Mouse (Mus musculus) midbrain, postnatal 0 days (tissue): ENCODE data around the gene Tcf19. TPM values are rescaled to one million over a fixed set of nuclear protein-coding genes. Genes with fewer than 3 reads are reported as not detected.
"Not testable (repeated sequence)": the region's sequence is repeated elsewhere in the genome, so short reads cannot be mapped to it uniquely, and the experiment has no call there.

Experiments
- ATAC-seq: fragments of 200-750 bp; cut with Nextera tagmentation; 2 replicates; pipeline ENCODE4 v1.8.0; 2017; ENCODE audit warnings: moderate number of reproducible peaks, mild to moderate bottlenecking, moderate TSS enrichment, moderate library complexity; ENCODE audit not compliant: low FRiP score
- DNase-seq: peaks from one replicate; pipeline ENCODE4 v3.0.0-alpha.2; 2015; ENCODE audit warnings: low spot score
- H3K27ac ChIP-seq: fragments of 300-500 bp; sonication (generic); 2 replicates; pipeline ENCODE4 v1.5.1; 2014; ENCODE audit warnings: low read depth, mild to moderate bottlenecking, low read length, mixed read lengths
- H3K27me3 ChIP-seq: fragments of 300-500 bp; sonication (generic); 2 replicates; pipeline ENCODE4 v1.6.1; 2014; ENCODE audit warnings: low read length, control low read depth, mixed read lengths; ENCODE audit not compliant: insufficient read depth
- H3K36me3 ChIP-seq: fragments of 300-500 bp; sonication (generic); 2 replicates; pipeline ENCODE4 v1.6.1; 2014; ENCODE audit warnings: low read length, control low read depth, mixed read lengths; ENCODE audit not compliant: insufficient read depth
- H3K4me1 ChIP-seq: fragments of 300-500 bp; sonication (generic); 2 replicates; pipeline ENCODE4 v1.6.1; 2014; ENCODE audit warnings: mild to moderate bottlenecking, control low read depth, antibody characterized with exemption, low read length, mixed read lengths; ENCODE audit not compliant: insufficient read depth
- H3K4me2 ChIP-seq: fragments of 300-500 bp; sonication (generic); 2 replicates; pipeline ENCODE4 v1.6.1; 2014; ENCODE audit warnings: low read depth, mild to moderate bottlenecking, low read length, mixed read lengths; ENCODE audit not compliant: poor library complexity, severe bottlenecking
- H3K4me3 ChIP-seq: fragments of 300-500 bp; sonication (generic); 2 replicates; pipeline ENCODE4 v1.5.1; 2014; ENCODE audit warnings: low read depth, mild to moderate bottlenecking, low read length, moderate library complexity
- H3K9ac ChIP-seq: fragments of 300-500 bp; sonication (generic); replicated peaks from 2 replicates; pipeline ENCODE4 v1.6.1; 2014; ENCODE audit warnings: mild to moderate bottlenecking, low read length, moderate library complexity, mixed read lengths; ENCODE audit not compliant: poor library complexity, severe bottlenecking
- H3K9me3 ChIP-seq: fragments of 300-500 bp; sonication (generic); 2 replicates; pipeline ENCODE4 v1.6.1; 2016; ENCODE audit warnings: low read length, control low read depth
- CTCF ChIP-seq: IDR thresholded peaks from 2 replicates; pipeline ENCODE4 v1.5.1; 2016; ENCODE audit warnings: antibody characterized with exemption, mild to moderate bottlenecking
- WGBS: fragments of 180-500 bp; shearing (Covaris S2); extraction: QIAGEN DNeasy Blood & Tissue Kit; methylation state at CpG from one replicate; pipeline ENCODE4 v1.1.7; 2014; 5-methylcytosine and 5-hydroxymethylcytosine counted together
- polyA plus RNA-seq: library from polyadenylated mRNA; unstranded; fragments of >200 nt; fragmentation: Nextera tagmentation; extraction: Ambion mirVana; gene quantifications from 2 replicates; pipeline ENCODE4 v1.2.1, GENCODE M21; 2015
- total RNA-seq: library from RNA; depleted of rRNA; stranded (reverse); fragments of >200 nt; gene quantifications from 2 replicates; pipeline ENCODE4 v1.2.3, GENCODE M21; 2014; rRNA removed

Tcf19 gene
- total and polyA plus RNA-seq, 2 experiments from 2014 or later = 4.5 to 9.2 TPM

DNA sequence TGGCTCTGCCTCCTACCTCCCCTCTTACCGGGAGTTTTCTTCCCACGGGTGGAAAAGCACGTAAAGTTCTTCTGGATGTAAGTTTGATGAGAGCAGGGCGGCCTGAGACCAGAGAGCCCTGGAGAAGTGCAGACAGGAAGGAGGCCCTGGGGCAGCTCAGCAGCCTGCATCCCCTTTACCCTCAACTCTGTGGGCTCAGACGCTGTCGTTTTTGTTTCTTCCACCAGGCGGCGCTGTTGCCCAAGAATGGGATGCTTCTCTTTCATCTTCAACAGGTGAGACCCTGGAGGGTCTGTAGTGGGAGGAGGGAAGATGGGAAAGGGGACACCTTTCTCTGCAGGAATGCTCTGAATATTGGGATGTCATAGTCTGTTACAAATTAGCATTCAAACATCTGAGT, 51.0 kb downstream of the Tcf19 start:
- 5% methylated on average over 8 of the region's 8 CpGs for WGBS
- TF ChIP-seq CTCF = peak; percentile 80
- DNase-seq = peak; percentile 34

More for the DNA sequence above, 51.0 kb downstream of the Tcf19 start:
- not testable (repeated sequence) for H3K27ac ChIP-seq, ATAC-seq, H3K4me2 ChIP-seq, H3K9ac ChIP-seq, H3K4me3 ChIP-seq, H3K4me1 ChIP-seq, H3K9me3 ChIP-seq, H3K36me3 ChIP-seq
- H3K27me3 ChIP-seq = peaks cover 24% of the 10 kb centered on the region

Other genes starting within 250 kb of the Tcf19 start
- gene H2-Q1, start 196.4 kb downstream of the Tcf19 start, total RNA-seq = 0.38 and 0.60 TPM in 2 replicates
- 1.4 and 1.5 TPM in 2 replicates for gene H2-Q1, start 196.4 kb downstream of the Tcf19 start, polyA plus RNA-seq
- 20.9 and 21.7 TPM in 2 replicates for gene H2-Q2, start 174.6 kb downstream of the Tcf19 start, total RNA-seq
- 21.1 and 22.5 TPM in 2 replicates for gene H2-Q2, start 174.6 kb downstream of the Tcf19 start, polyA plus RNA-seq
- gene H2-Q4, start 137.2 kb downstream of the Tcf19 start, total RNA-seq = 1.4 and 4.0 TPM in 2 replicates
- gene H2-Q4, start 137.2 kb downstream of the Tcf19 start, polyA plus RNA-seq = 0.79 and 1.0 TPM in 2 replicates
- 0.11 and 0.52 TPM in 2 replicates for gene H2-Q6, start 92.0 kb downstream of the Tcf19 start, total RNA-seq
- 1.8 TPM in 2 replicates for gene H2-Q6, start 92.0 kb downstream of the Tcf19 start, polyA plus RNA-seq
- 1.6 and 3.3 TPM in 2 replicates for gene H2-Q7, start 77.7 kb downstream of the Tcf19 start, total RNA-seq
- gene H2-Q7, start 77.7 kb downstream of the Tcf19 start, polyA plus RNA-seq = 3.5 and 4.2 TPM in 2 replicates
- gene H2-Q10, start 46.7 kb downstream of the Tcf19 start, total RNA-seq = 0.42 TPM in 1 of 2 replicates, not detected in the other
- gene H2-Q10, start 46.7 kb downstream of the Tcf19 start, polyA plus RNA-seq = 0.47 and 0.62 TPM in 2 replicates
- not detected in 2 replicates for gene Pou5f1, start 10.8 kb downstream of the Tcf19 start, total RNA-seq
- gene Pou5f1, start 10.8 kb downstream of the Tcf19 start, polyA plus RNA-seq = not detected in 2 replicates
- gene Cchcr1, start 276 bp upstream of the Tcf19 start, total RNA-seq = 3.5 and 4.0 TPM in 2 replicates
- gene Cchcr1, start 276 bp upstream of the Tcf19 start, polyA plus RNA-seq = 1.9 and 2.1 TPM in 2 replicates
- gene Psors1c2, start 16.4 kb upstream of the Tcf19 start, total RNA-seq = not detected in 2 replicates
- gene Psors1c2, start 16.4 kb upstream of the Tcf19 start, polyA plus RNA-seq = 0.43 TPM in 1 of 2 replicates, not detected in the other
- gene Cdsn, start 35.3 kb upstream of the Tcf19 start, total RNA-seq = 1.2 TPM in 1 of 2 replicates, not detected in the other
- gene Cdsn, start 35.3 kb upstream of the Tcf19 start, polyA plus RNA-seq = 0.06 and 0.22 TPM in 2 replicates
- gene 2300002M23Rik, start 50.6 kb upstream of the Tcf19 start, total RNA-seq = not detected in 2 replicates
- gene 2300002M23Rik, start 50.6 kb upstream of the Tcf19 start, polyA plus RNA-seq = not detected in 2 replicates
- not detected in 2 replicates for gene Sfta2, start 84.7 kb upstream of the Tcf19 start, total RNA-seq
- gene Sfta2, start 84.7 kb upstream of the Tcf19 start, polyA plus RNA-seq = not detected in 2 replicates
- not detected in 2 replicates for gene Gm9573, start 109.8 kb upstream of the Tcf19 start, total RNA-seq
- gene Gm9573, start 109.8 kb upstream of the Tcf19 start, polyA plus RNA-seq = not detected in 2 replicates
- 0.77 TPM in 1 of 2 replicates, not detected in the other for gene Mucl3, start 126.9 kb upstream of the Tcf19 start, total RNA-seq
- gene Mucl3, start 126.9 kb upstream of the Tcf19 start, polyA plus RNA-seq = not detected in 2 replicates
- gene Vars2, start 150.8 kb upstream of the Tcf19 start, total RNA-seq = 43.0 and 49.2 TPM in 2 replicates
- 13.8 and 15.9 TPM in 2 replicates for gene Vars2, start 150.8 kb upstream of the Tcf19 start, polyA plus RNA-seq
- gene Gtf2h4, start 156.9 kb upstream of the Tcf19 start, total RNA-seq = 20.6 and 27.7 TPM in 2 replicates
- 17.8 and 18.4 TPM in 2 replicates for gene Gtf2h4, start 156.9 kb upstream of the Tcf19 start, polyA plus RNA-seq
- gene Ddr1, start 187.8 kb upstream of the Tcf19 start, total RNA-seq = 82.8 and 100 TPM in 2 replicates
- 48.5 and 49.3 TPM in 2 replicates for gene Ddr1, start 187.8 kb upstream of the Tcf19 start, polyA plus RNA-seq